Mouse (Mus musculus) hindbrain, embryonic 14.5 days (tissue): ENCODE data around the gene Fgfr2. TPM values are rescaled to one million over a fixed set of nuclear protein-coding genes. Genes with fewer than 3 reads are reported as not detected.
A peak's percentile ranks its signal among the peaks of the same experiment; 100 is the strongest.

ENCODE experiments used
- ATAC-seq: fragments of 200-750 bp; cut with Nextera tagmentation; 2 replicates; pipeline ENCODE4 v1.8.0; 2017; ENCODE audit warnings: moderate number of reproducible peaks, mild to moderate bottlenecking, moderate TSS enrichment, moderate library complexity; ENCODE audit not compliant: low FRiP score
- DNase-seq: peaks from one replicate; pipeline ENCODE4 v3.0.0-alpha.2; 2015; ENCODE audit warnings: low spot score
- H3K27ac ChIP-seq: fragments of 300-500 bp; sonication (generic); 2 replicates; pipeline ENCODE4 v1.5.1; 2014; ENCODE audit warnings: mild to moderate bottlenecking, moderate library complexity
- H3K27me3 ChIP-seq: fragments of 300-500 bp; sonication (generic); 2 replicates; pipeline ENCODE4 v1.6.1; 2014; ENCODE audit warnings: mild to moderate bottlenecking, low read length, mixed read lengths; ENCODE audit not compliant: control insufficient read depth, insufficient read depth
- H3K36me3 ChIP-seq: fragments of 300-500 bp; sonication (generic); replicated peaks from 2 replicates; pipeline ENCODE4 v1.6.1; 2014; ENCODE audit not compliant: control insufficient read depth, insufficient read depth
- H3K4me1 ChIP-seq: fragments of 300-500 bp; sonication (generic); replicated peaks from 2 replicates; pipeline ENCODE4 v1.6.1; 2014; ENCODE audit warnings: antibody characterized with exemption, low read length, mixed read lengths; ENCODE audit not compliant: control insufficient read depth, insufficient read depth
- H3K4me2 ChIP-seq: fragments of 300-500 bp; sonication (generic); replicated peaks from 2 replicates; pipeline ENCODE4 v1.6.1; 2014; ENCODE audit warnings: mild to moderate bottlenecking, moderate library complexity
- H3K4me3 ChIP-seq: fragments of 300-500 bp; sonication (generic); replicated peaks from 2 replicates; pipeline ENCODE4 v1.5.1; 2014; ENCODE audit warnings: mild to moderate bottlenecking, low read length
- H3K9ac ChIP-seq: fragments of 300-500 bp; sonication (generic); 2 replicates; pipeline ENCODE4 v1.6.1; 2014
- H3K9me3 ChIP-seq: fragments of 300-500 bp; sonication (generic); 2 replicates; pipeline ENCODE4 v1.6.1; 2016; ENCODE audit warnings: low read length; ENCODE audit not compliant: control insufficient read depth
- WGBS: fragments of 180-500 bp; shearing (Covaris S2); extraction: QIAGEN DNeasy Blood & Tissue Kit; methylation state at CpG from one replicate; pipeline ENCODE4 v1.1.7; 2014; 5-methylcytosine and 5-hydroxymethylcytosine counted together
- polyA plus RNA-seq: library from polyadenylated mRNA; unstranded; fragments of >200 nt; fragmentation: Nextera tagmentation; extraction: Ambion mirVana; gene quantifications from 2 replicates; pipeline ENCODE4 v1.2.1, GENCODE M21; 2014

Fgfr2 gene
- polyA plus RNA-seq, 1 experiment from 2014 or later: 43.5 TPM

GRCm38 (mm10) chr7:130563276-130563675, 2559.9 kb downstream of the Fgfr2 start:
- Histone ChIP-seq H3K9me3 (no peaks in the 10 kb centered on the region), H3K9ac (no peak overlapping the region), H3K27ac (no peak overlapping the region), H3K4me1 (no peaks in the 10 kb centered on the region), H3K4me2 (no peak overlapping the region), H3K4me3 (no peak overlapping the region), H3K36me3 (no peaks in the 10 kb centered on the region), H3K27me3 (no peaks in the 10 kb centered on the region)
- DNase-seq (no peak), ATAC-seq (no peak)
- WGBS: 91% methylated on average over 4 of the region's 4 CpGs

GRCm38 (mm10) chr7:130560933-130561332, 2562.2 kb downstream of the Fgfr2 start:
- ATAC-seq: no peak
- H3K9ac ChIP-seq: no peak overlapping the region
- no peaks in the 10 kb centered on the region for H3K36me3 ChIP-seq
- H3K27me3 ChIP-seq: no peaks in the 10 kb centered on the region
- H3K4me2 ChIP-seq: no peak overlapping the region
- no peak overlapping the region for H3K27ac ChIP-seq
- no peaks in the 10 kb centered on the region for H3K4me1 ChIP-seq
- H3K4me3 ChIP-seq: no peak overlapping the region
- H3K9me3 ChIP-seq: no peaks in the 10 kb centered on the region
- 75% methylated on average over 1 of the region's 1 CpGs for WGBS
- DNase-seq: no peak

GRCm38 (mm10) chr7:130558592-130558991, 2564.6 kb downstream of the Fgfr2 start:
- ATAC-seq (no peak), DNase-seq (no peak)
- H3K4me1 ChIP-seq: no peaks in the 10 kb centered on the region; the same call in 1 of the 2 replicates
- no peaks in the 10 kb centered on the region for H3K36me3 ChIP-seq
- no peak overlapping the region for H3K4me2 ChIP-seq
- H3K27me3 ChIP-seq: no peaks in the 10 kb centered on the region
- H3K27ac ChIP-seq: no peak overlapping the region
- no peak overlapping the region for H3K4me3 ChIP-seq
- no peak overlapping the region for H3K9ac ChIP-seq
- H3K9me3 ChIP-seq: no peaks in the 10 kb centered on the region
- 85% methylated on average over 4 of the region's 4 CpGs for WGBS

- H3K4me2 ChIP-seq: no peak overlapping the region
- no peak overlapping the region for H3K4me3 ChIP-seq
- H3K36me3 ChIP-seq: no peaks in the 10 kb centered on the region
- H3K9ac ChIP-seq: no peak overlapping the region
- no peaks in the 10 kb centered on the region; the same call in 1 of the 2 replicates for H3K4me1 ChIP-seq
- no peak overlapping the region for H3K27ac ChIP-seq
- no peaks in the 10 kb centered on the region for H3K27me3 ChIP-seq
- DNase-seq (no peak), ATAC-seq (no peak)
- WGBS: 52% methylated on average over 5 of the region's 5 CpGs
- H3K9me3 ChIP-seq: no peaks in the 10 kb centered on the region
Observed at GRCm38 (mm10) chr7:130555597-130555996, 2567.6 kb downstream of the Fgfr2 start.

- no peak overlapping the region for H3K4me3 ChIP-seq
- no peaks in the 10 kb centered on the region; the same call in 1 of the 2 replicates for H3K4me1 ChIP-seq
- H3K36me3 ChIP-seq: no peaks in the 10 kb centered on the region
- H3K9ac ChIP-seq: no peak overlapping the region
- ATAC-seq: no peak
- no peak overlapping the region for H3K27ac ChIP-seq
- DNase-seq: no peak
- no peaks in the 10 kb centered on the region for H3K27me3 ChIP-seq
- WGBS: 64% methylated on average over 4 of the region's 4 CpGs
- H3K4me2 ChIP-seq: no peak overlapping the region
- H3K9me3 ChIP-seq: no peaks in the 10 kb centered on the region
Observed at GRCm38 (mm10) chr7:130553321-130553720, 2569.8 kb downstream of the Fgfr2 start.

GRCm38 (mm10) chr7:130552780-130553179, 2570.4 kb downstream of the Fgfr2 start:
- no peak overlapping the region for H3K27ac ChIP-seq
- H3K4me2 ChIP-seq: no peak overlapping the region
- H3K9ac ChIP-seq: no peak overlapping the region
- no peaks in the 10 kb centered on the region for H3K36me3 ChIP-seq
- H3K4me1 ChIP-seq: no peaks in the 10 kb centered on the region; the same call in 1 of the 2 replicates
- H3K4me3 ChIP-seq: no peak overlapping the region
- H3K9me3 ChIP-seq: no peaks in the 10 kb centered on the region
- H3K27me3 ChIP-seq: no peaks in the 10 kb centered on the region
- WGBS: 58% methylated on average over 5 of the region's 5 CpGs
- DNase-seq (no peak), ATAC-seq (no peak)

- peak overlapping the region; percentile 79; the same call in 1 of the 2 replicates for H3K4me2 ChIP-seq
- H3K9me3 ChIP-seq: no peaks in the 10 kb centered on the region
- no peaks in the 10 kb centered on the region for H3K27me3 ChIP-seq
- peaks cover 14% of the 10 kb centered on the region for H3K36me3 ChIP-seq
- DNase-seq (no peak), ATAC-seq (no peak)
- peaks cover 10% of the 10 kb centered on the region for H3K4me1 ChIP-seq
- H3K4me3 ChIP-seq: peak overlapping the region; percentile 98
- H3K9ac ChIP-seq: peak overlapping the region; percentile 85; the same call in 1 of the 2 replicates
- H3K27ac ChIP-seq: peak overlapping the region; percentile 98; the same call in 1 of the 2 replicates
- 85% methylated on average over 12 of the region's 12 CpGs for WGBS
Observed at GRCm38 (mm10) chr7:130547635-130548175, 2575.4 kb downstream of the Fgfr2 start.

- Histone ChIP-seq H3K4me3 (peak overlapping the region; percentile 98), H3K9me3 (no peaks in the 10 kb centered on the region), H3K27me3 (no peaks in the 10 kb centered on the region), H3K4me1 (peaks cover 10% of the 10 kb centered on the region), H3K9ac (peak overlapping the region; percentile 85), H3K36me3 (peaks cover 22% of the 10 kb centered on the region), H3K27ac (peak overlapping the region; percentile 98), H3K4me2 (peak overlapping the region; percentile 79)
- under 1% methylated on average over 84 of the region's 84 CpGs for WGBS
- peak; percentile 91 for DNase-seq
- peak; percentile 95 for ATAC-seq
Observed at GRCm38 (mm10) chr7:130546791-130547484, 2576.2 kb downstream of the Fgfr2 start.

- H3K36me3 ChIP-seq: peaks cover 27% of the 10 kb centered on the region
- H3K4me3 ChIP-seq: peak overlapping the region; percentile 98
- 9% methylated on average over 7 of the region's 7 CpGs for WGBS
- H3K4me2 ChIP-seq: peak overlapping the region; percentile 79
- H3K9ac ChIP-seq: peak overlapping the region; percentile 85
- H3K4me1 ChIP-seq: peaks cover 10% of the 10 kb centered on the region
- peak overlapping the region; percentile 98 for H3K27ac ChIP-seq
- DNase-seq (no peak), ATAC-seq (no peak)
- H3K27me3 ChIP-seq: no peaks in the 10 kb centered on the region
- H3K9me3 ChIP-seq: no peaks in the 10 kb centered on the region
Observed at GRCm38 (mm10) chr7:130546421-130546790, 2576.7 kb downstream of the Fgfr2 start.
